Mouse (Mus musculus) T-cell, adult 2 months (primary cell): ENCODE data around the gene Rai14.

Experiments
- DNase-seq: peaks from one replicate; pipeline ENCODE4 v3.0.0; 2022; ENCODE audit warnings: low spot score

Gene Rai14

DNA sequence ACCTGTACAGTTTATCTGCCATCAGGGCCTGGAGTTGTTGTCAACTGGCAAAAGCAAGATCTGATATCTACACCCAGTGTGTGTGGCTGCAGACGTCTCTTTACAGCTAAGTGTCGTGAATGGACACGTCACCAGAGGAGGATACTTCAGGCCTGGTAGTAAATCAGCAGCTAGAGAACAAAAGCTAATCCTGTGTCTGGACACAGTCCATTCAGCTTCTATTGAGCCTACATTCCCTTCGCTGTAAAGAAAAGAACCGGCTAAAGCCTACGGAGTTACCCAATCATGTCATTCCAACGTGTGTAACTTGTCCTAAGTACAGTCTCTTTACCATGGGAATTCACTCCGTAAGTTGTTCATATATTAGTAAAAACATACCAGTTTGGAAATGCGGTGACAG, 103.4 kb downstream of the Rai14 start:
- DNase-seq, result no peak

DNA sequence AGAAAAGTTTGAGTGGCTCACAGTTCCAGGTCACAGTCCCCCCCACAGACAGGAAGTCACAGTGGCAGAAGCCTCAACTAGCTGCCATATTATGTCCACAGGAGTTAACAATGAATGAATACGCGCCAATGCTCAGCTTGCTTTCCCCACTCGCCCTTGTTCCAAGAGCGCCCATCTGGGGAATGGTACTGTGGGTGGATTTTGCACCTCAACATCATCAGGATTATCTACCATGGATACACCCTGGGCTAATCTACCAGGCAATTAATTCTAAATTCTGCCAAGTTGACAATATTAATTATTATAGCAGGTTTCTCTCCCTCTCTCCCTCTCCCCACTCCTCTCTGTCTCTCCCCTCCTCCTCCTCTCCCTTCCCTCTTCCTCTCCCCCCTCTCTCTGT, 105.3 kb downstream of the Rai14 start:
- no peak for DNase-seq

DNA sequence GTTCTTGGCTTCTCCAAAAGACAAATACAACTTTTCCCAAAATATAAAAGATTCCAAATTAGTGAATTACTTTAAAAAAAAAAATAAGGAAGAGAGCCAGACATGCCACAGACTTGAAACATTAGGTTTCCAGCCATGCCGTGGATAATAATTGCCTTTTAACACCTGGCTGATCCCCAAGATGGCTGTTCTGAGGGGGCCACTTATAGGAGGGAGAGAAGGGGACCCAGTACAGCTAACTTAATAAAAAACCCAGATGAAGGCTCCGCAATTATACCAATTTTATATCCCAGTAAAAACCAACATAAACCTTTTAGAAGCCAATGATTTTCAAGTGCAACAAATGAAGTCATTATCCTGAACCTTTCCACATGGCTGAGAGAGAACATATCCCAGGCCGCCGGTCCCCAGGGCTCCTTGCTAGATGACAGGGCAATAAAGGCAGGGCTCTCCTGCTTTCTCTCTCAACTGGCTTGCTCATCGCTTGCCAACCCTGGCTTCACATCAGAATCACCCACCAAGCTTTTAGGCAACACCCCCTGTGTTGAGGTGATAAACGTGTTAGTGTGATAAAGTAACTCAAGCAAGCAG, 105.8 kb downstream of the Rai14 start:
- DNase-seq, result no peak

DNA sequence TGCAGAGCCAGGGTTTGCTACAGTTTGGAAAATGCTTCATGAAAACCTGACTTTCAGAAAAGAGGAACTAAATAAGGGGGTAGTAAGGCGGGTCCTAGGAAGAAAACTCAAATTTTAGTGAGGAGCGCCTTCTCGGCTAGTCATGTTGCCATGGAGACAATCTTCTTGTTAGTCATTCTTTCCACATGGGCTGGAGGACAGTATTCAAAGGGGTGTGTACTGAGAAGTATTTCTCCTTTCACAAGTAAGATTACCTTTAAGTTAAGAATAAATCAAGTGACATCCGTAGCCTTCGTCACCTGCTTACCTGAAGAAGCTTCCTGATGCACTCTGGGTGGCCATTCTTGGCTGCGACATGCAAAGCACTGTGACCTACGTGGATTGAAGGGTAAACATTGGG, 115.0 kb downstream of the Rai14 start:
- DNase-seq, result no peak

DNA sequence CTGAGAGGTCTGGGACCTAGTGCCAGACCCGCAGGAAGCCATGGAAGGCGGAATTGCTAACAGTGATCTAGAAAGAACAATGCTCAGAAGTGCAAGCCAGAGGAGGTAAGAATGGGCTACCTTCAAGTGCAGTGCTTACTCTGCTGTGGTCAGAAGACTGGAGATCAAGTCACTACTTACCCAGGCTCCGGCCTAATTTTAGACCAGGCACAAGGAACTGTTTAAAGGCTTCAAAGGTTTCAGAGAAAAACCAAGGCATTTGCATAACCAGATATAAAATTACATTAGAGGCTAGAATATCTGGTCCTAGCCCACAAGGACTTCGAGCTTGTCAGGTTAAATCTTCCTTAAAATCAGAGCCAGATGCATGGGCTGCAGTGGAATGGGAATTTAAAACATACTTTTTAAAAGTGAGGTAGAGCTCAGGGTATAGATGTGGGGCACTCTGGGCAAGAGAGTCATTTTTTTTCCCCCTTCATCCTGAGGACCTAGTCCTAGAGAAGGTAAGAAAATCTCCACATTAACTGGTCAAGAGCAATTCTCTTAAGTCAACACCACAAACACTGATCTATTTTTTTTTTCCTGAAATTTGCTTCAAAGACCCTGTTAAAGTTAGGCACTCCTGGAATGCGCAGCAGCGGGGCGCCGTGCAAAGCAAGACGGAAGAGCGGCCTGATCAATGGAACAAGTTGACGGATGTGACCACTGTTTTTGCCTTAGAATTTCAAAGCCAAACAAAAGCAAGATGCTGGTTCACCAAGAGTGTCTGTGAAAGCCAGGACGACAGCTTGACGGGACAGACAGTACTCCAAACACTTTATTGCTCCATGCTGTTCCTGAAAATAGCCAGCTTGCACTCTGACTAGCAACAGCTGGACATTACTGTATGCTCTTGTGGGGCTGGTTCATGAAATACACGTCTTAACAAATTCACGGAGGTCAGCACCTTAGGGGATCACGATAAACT, 115.9 kb downstream of the Rai14 start:
- no peak for DNase-seq

DNA sequence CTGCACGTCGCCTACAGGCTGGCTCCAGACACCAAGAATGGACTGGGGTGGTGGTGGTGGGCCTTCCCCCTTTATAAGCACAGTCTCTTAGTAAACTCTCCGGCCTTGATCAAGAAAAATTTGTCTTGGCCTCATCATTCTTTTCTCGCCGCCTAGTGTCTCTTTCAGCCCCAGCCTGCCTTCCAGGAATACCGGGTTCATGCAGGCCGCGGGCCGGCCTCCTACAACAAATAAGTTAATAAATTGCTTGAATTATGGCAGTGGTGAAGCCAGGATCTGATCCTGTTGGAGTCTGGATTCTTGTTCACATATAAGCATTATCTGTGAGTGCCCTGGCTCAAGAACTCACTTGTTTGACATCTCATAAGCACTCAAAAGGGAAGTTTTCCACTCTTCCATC, 117.6 kb downstream of the Rai14 start:
- no peak for DNase-seq

DNA sequence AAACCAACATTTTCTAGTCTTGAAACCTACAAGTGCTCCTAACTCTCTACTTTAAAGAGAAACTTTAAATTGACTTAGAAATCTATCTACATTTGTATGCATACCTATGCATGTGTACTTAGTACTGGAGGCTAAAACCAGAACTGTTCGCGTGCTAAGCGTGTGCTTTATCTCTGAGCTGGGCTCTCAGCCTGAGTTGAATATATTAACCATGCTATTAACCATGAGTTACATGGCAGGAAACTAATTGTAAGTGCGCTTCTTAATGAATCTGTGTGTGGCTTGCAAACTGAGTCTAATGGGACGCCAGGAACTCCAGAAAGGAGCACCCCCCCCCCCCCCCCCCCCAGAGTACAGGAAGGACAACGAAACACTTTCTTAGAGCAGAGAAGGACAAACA, 119.0 kb downstream of the Rai14 start:
- no peak for DNase-seq

DNA sequence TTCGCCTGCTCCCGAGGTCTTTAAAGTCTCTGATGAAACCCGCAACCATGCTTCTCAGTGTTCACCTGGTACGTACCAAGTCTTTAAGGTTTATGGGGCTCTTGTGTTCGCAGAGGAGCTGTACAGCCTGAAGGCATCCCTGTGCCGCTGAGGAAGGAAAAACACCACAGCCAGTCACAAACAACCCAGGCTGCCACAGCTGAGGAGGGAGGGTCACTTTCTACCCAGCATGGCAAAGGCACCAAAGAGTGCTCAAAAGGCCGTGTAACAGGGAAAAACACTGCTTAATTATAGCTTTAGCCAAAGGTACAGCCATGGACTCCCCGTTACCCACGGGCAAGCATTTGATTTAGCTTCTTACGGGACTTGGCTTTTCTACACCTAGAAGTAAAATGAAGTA, 119.5 kb downstream of the Rai14 start:
- no peak for DNase-seq

DNA sequence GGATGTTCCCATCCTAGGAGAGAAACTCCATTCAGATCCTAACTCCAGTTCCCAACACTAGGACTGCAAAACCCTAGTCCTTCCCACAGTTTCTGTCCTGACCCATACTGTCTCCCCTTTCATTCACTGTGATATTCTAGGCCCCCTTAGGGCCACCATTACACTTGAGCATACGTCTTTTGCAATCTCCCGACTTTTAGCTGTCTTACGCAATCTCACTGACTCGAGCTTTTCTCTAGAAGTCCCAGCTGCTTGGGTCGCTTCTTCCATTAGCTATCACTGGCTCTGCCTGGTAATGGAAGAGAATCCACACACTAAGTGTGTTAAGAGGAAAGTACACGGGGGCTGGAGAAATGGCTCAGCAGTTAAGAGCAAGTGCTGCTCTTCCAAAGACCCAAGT, 121.3 kb downstream of the Rai14 start:
- DNase-seq, result no peak

DNA sequence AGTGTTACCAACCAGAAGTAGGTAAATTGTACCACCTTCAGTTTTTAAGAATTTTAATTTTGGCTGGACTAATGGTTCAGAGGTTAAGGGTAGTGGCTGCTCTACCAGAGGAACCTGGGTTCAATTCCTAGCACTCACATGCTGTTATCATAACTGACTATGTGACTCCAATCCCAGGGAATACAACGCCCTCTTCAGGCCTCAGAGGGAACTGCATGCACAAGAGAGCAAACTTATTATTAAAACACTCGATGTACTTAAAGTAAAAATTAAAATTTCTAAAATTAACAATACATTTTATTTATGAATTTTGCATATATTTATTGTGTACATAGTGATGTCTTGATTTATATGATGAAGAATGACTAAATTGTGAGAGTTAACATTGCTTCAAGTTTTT, 127.9 kb downstream of the Rai14 start:
- DNase-seq, result no peak

DNA sequence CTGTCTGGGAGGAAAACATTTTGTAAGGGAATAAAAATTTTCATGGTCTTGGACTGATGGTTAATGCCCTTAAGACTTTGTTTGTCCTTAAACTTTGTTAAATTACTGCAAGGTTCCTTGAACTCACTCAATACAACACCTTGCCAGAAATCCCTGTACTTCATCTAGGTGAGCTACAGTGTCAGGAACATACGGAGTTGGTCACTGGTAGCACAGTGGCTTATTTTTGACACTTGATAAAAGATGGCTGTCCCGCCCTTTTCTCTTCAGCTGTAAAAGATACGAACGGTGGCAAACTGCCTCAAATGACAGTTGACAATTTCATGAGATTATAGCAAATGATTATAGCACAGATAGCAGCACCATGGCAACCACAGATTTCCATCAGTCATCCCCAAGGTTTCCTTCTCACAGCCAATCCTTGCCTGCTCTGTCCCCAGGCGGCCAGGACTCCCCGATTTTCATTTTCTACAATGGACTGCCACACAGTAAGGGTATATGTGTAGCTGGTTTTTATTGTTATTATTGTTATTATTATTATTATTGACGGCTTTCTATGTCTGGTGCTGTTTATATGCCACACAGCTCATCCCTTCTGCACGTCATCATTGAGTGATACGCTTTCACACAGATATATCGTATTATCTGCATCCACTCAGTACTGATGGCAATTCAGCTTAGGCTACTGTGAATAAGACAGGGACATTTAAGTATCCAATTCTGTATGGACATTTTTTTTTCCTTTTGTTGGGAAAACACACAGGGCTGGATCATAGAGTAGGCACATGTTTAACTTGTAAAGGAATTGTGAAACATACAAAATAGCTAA, 129.9 kb downstream of the Rai14 start:
- no peak for DNase-seq

DNA sequence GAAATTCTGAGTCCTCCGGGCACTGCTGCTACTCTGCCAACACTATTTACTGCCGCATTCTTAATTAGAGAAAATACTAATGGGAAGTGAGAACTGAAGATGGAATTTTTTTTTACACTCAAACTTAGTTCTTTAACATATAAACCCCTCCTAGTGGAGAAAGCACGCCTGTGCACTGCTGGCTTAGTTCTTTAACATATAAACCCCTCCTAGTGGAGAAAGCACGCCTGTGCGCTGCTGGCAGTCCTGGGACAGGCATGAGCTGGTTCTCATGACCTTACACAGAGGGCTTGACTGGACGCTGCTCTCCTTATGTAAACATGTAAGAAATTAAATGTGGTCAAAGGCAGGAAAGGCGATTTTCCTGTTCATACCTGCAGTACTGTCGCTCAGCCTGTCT, 131.0 kb downstream of the Rai14 start:
- peak; percentile 12 for DNase-seq

DNA sequence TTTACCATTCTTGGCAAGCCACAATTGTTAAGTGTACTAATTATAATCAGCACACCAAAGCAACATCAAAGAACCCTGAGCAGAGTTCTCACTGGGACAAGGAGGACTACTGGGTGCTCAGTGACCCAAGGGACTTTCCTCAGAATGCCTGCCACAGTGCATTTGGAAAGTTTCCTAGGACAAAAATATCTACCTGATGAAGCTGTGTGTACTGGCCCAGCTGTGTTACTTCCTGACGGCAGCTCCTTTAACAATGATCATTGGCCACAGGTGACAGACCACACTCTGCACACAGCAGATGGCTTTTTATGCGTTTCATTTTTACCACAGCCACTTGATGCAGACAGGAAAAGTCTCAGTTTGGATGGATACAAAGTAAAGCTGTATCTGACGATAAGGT, 135.3 kb downstream of the Rai14 start:
- DNase-seq, result no peak

DNA sequence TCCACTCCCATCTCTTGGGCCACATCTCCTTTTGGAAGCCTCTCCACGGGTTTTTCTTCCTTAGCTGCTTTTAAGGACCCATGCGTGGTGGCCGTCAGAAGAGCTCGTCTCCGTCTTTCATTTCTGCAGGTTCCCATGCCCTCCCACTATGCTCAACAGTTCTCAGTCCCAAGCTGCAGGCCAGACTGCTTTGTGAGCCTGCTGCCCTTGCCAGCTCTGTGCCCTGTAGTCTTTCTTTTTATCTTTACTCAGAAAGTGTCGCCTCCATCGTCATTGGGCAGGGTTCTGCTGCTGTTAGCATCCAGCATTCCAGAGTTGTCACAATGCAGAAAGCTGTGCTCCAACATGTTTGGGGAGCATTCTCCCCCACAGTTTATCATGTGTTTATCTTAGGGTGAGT, 147.9 kb downstream of the Rai14 start:
- DNase-seq, result no peak

DNA sequence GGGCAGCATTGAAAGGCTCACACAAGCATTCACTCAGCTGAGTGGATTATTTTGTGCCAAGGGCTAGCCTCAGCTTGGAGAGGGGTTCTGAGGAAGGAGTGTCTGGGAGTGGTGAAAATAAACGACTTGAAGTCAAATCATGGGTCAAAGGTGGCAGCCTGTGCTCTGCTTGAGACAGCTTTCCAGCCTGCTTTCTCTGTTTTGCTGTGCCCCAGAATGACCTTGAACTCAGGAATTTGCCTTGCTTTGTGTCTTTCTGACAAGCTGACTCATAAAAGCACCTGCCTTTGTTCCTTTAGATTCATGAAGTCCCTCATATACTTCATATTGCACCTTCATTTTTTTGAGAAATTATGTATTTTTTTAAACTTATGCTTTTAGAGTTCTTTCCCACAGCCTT, 150.2 kb downstream of the Rai14 start:
- DNase-seq, result no peak

DNA sequence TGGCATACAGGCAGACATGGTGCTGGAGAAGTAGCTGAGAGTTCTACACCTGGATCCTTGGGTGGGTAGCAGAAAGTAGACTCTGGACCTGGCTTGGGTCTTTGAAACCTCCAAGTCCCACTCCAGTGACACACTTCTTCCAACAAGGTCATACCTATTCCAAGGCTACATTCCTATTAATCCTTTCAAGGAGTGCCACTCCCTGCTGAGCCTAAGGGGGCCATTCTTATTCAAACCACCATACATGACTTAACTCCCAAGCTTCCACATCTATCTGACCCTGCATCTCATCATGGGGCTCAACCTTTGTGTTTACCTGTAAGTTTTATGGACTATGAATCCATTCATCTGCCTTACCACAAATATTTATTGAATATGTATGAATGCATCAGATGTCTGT, 152.1 kb downstream of the Rai14 start:
- DNase-seq, result no peak

DNA sequence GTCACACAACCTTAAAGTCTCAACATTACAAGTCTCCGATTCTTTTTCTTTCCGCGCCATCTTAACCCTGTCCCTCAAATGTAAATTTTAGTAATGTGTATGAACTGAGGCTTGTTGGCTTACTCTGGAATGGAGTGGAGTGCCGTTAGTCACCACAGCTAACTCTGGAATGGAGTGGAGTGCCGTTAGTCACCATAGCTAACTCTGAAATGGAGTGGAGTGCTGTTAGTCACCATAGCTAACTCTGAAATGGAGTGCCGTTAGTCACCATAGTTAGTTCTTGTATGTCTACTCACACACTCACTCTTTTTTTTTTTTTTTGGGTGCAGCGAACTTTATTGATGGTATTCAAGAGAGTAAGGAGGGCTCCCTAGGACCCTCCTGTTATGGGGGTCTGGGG, 154.4 kb downstream of the Rai14 start:
- no peak for DNase-seq

DNA sequence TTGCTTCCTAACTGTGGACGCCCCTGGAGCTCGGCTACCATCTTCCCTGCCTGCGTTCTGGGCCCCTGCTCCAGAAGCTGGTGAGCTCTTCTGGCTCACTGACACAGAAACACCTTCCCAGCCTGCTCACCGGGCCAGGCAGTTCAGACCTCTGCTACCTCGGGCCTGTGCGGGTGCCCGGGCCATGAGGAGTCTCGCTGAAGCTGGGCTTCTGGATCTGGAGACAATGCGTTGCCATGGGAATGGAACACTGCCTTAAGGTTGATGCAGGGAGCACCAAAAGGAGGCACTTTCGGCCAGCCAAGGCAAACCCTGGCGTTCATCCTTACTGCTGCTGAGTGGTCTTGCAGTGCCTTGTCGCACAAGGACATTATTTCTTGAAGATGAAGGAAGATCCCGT, 156.0 kb downstream of the Rai14 start, which contains the start of gene Ttc23l:
Gene Ttc23l, minus strand, starts transcription at position 204 of the 400 bp plus-strand sequence.
- DNase-seq, result no peak

DNA sequence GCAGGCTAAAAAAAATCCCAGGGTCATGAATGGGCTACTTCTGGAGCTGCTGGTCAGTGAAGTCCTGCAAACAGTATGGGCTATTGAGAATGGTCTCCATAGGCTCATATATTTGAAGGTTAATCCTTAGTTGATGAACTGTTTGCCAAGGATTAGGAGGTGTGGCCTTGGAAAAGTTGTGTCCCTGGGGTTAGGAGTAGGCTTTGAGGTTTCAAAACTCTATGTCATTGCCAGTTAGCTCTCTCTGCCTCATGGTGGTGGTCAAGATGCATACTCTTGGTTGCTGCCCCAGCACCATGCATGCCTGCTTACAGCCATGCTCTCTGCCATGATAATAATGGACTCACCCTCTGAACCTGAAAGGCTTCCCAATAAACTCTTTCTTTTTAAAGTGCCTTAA, 160.1 kb downstream of the Rai14 start:
- no peak for DNase-seq

DNA sequence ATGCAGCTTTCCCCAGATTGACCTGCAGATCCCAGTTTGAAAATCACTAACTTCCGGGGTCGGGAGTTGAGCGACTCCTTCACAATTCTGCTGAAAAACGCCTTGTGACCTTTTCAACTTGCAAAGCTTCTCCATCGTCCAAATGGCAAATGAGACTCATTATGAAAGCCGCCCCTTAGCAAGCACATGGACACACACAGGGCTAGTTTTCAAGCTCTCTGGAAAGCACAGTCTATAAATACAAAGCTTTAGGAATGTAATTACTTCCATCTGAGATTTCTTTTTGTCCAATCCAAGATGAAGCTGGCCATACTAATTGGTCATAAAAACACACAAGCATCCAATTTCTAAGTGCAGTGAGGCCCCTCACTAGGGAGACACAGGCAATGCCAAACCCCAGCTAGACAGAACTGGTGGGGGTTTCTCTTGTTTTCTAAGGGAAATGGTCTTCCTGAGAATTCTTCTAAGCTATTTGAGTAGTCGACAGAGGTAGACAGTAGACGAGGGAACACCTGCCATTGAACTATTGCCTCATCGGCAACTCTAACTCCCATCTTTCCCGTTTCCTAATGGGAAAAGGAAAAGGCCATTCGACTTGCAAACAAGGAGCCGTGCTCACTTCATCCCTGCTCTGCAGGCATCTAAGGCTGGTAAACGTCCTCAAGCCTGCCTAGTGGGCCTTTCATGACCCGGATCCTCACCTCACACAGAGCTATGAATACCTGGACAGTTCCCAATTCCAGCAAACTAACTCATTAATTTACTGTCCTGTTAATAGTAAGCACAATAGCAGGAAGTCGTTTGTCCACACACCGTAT, 173.9 kb downstream of the Rai14 start:
- DNase-seq, result no peak

DNA sequence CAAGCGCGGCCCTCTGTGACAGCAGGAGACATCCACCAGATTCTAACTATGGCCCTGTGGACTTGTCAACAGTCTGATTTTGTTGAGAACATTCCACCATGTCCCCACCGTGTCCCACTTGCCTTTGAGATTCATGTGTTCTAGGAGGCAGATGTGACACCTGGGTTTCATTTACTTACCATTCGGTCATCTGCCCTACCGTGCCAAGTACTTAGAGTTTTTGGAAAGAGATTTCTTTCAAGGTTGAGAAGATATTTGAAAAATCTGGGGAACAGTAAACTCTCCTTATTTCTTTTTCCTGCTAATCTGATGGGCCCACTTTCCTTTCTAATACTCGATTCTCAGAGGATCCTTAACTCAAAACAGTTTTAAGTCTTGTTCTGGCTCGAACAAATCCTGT, 178.5 kb downstream of the Rai14 start:
- DNase-seq, result no peak

DNA sequence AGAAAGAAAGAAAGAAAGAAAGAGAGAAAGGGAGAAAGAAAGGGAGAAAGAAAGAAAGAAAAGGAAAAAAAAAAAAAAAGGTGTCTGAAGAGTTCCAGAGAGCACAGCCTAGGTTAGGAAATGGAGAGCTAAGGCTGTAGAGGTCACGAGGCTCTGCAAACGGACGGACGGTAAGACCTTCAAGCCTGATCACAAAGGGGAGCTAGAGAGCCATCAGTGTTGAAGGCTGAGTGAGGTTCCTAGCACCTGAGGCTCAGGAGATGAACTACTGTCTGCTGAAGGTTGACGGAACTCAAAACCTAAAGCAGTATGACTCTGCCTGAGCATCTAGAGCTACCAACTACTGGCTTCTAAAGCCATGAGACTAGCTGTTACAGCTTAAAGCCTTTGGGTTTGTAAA, 179.8 kb downstream of the Rai14 start:
- no peak for DNase-seq
